Mouse (Mus musculus) CH12.LX (cell line): ENCODE data around the gene Lingo3.

ENCODE experiments used
- CHD1 ChIP-seq: IDR thresholded peaks from 2 replicates; pipeline ENCODE4 v1.6.1; 2012; ENCODE audit warnings: low read depth, low read length, improper control_type of control experiment, inconsistent platforms
- CTCF ChIP-seq, 2 experiments: IDR thresholded peaks in 1 of 2; conservative IDR thresholded peaks in 1 of 2; 2 replicates each; pipeline ENCODE4 v1.5.1; 2011 to 2012; ENCODE audit warnings: low read depth in 2 of 2, low read length in 2 of 2, improper control_type of control experiment in 1 of 2, inconsistent platforms in 1 of 2, mild to moderate bottlenecking in 1 of 2, moderate library complexity in 1 of 2
- TCF12 ChIP-seq: IDR thresholded peaks from 2 replicates; pipeline ENCODE4 v1.6.1; 2014; ENCODE audit warnings: low read depth, mild to moderate bottlenecking, inconsistent platforms, low read length, improper control_type of control experiment

- TF ChIP-seq CTCF (conservative IDR thresholded peaks at IDR 0.05 in 1 of 2, IDR thresholded peaks at IDR 0.05 in 1 of 2; ENCODE audit: low read depth in 2 of 2, low read length in 2 of 2) (no peak), CHD1 (no peak), TCF12 (no peak)
Observed at GRCm38 (mm10) chr10:80827063-80827869, 16.6 kb downstream of the Lingo3 start.
